Mouse (Mus musculus) kidney, embryonic 15.5 days (tissue): Measurements from ENCODE around the gene Mosmo. TPM values are rescaled to one million over a fixed set of nuclear protein-coding genes. Genes with fewer than 3 reads are reported as not detected.

Experiments used
- ATAC-seq: fragments of 200-750 bp; cut with Nextera tagmentation; replicated peaks from 2 replicates; pipeline ENCODE4 v1.8.0; 2017; ENCODE audit warnings: moderate TSS enrichment; ENCODE audit not compliant: low FRiP score
- H3K27ac ChIP-seq: fragments of 300-500 bp; sonication (generic); 2 replicates; pipeline ENCODE4 v1.5.1; 2015; ENCODE audit warnings: mild to moderate bottlenecking, inconsistent platforms
- H3K27me3 ChIP-seq: fragments of 300-500 bp; sonication (generic); 2 replicates; pipeline ENCODE4 v1.6.1; 2015; ENCODE audit warnings: inconsistent platforms
- H3K36me3 ChIP-seq: fragments of 300-500 bp; sonication (generic); 2 replicates; pipeline ENCODE4 v1.6.1; 2015; ENCODE audit warnings: inconsistent platforms
- H3K4me1 ChIP-seq: fragments of 300-500 bp; sonication (generic); 2 replicates; pipeline ENCODE4 v1.6.1; 2015; ENCODE audit warnings: inconsistent platforms
- H3K4me2 ChIP-seq: fragments of 300-500 bp; sonication (generic); 2 replicates; pipeline ENCODE4 v1.6.1; 2015; ENCODE audit warnings: moderate library complexity, mild to moderate bottlenecking, inconsistent platforms
- H3K4me3 ChIP-seq: fragments of 300-500 bp; sonication (generic); replicated peaks from 2 replicates; pipeline ENCODE4 v1.5.1; 2015; ENCODE audit warnings: mild to moderate bottlenecking, inconsistent platforms
- H3K9ac ChIP-seq: fragments of 300-500 bp; sonication (generic); 2 replicates; pipeline ENCODE4 v1.6.1; 2015; ENCODE audit warnings: mild to moderate bottlenecking, inconsistent platforms
- H3K9me3 ChIP-seq: fragments of 300-500 bp; sonication (generic); replicated peaks from 2 replicates; pipeline ENCODE4 v1.6.1; 2016; ENCODE audit warnings: inconsistent platforms
- WGBS: fragments of 180-500 bp; shearing (Covaris S2); methylation state at CpG from one replicate; pipeline ENCODE4 v1.1.7; 2015; ENCODE audit warnings: mixed read lengths; 5-methylcytosine and 5-hydroxymethylcytosine counted together
- polyA plus RNA-seq: library from polyadenylated mRNA; unstranded; fragments of >200 nt; fragmentation: Nextera tagmentation; extraction: Ambion mirVana; gene quantifications from 2 replicates; pipeline ENCODE4 v1.2.1, GENCODE M21; 2015

Gene Mosmo
- polyA plus RNA-seq, 1 experiment from 2014 or later, result 13.3 TPM

DNA sequence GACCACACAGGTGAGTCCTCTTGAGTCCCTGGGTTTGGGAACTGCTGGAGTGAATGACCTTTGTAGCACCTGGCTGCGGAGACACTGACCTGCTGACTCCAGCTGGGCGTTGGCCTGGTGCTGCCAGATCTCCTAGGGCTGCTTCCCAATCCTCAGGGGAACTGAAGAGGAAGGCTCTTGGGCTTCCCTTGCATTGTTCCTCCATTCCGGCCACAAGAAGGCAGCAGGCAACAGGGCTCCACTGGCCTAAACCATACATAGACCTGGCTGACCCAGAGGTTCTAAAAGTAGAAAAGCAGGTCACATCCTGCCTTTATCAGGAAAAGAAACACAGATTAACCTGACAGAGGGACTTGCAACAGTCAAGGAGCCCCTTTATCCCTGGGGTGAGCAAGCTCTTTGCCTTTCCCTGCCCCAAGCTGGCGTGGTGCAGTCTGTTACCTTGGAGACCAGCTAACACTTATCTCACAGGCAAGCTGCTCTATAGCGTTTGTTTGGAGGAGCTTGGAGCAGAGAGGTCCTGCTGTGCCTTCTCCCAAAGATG lies 62.2 kb downstream of the Mosmo start:
- Histone ChIP-seq H3K36me3 (0 out of 2 replicates have a peak, but pooled peaks cover 3% of the 10 kb centered on the region), H3K4me2 (no peak overlapping the region), H3K27me3 (no peaks in the 10 kb centered on the region), H3K4me1 (peaks cover 10% of the 10 kb centered on the region), H3K9ac (no peak overlapping the region), H3K27ac (no peak overlapping the region), H3K9me3 (no peaks in the 10 kb centered on the region), H3K4me3 (no peak overlapping the region)
- WGBS, result 18% methylated on average over 5 of the region's 5 CpGs
- no peak for ATAC-seq

DNA sequence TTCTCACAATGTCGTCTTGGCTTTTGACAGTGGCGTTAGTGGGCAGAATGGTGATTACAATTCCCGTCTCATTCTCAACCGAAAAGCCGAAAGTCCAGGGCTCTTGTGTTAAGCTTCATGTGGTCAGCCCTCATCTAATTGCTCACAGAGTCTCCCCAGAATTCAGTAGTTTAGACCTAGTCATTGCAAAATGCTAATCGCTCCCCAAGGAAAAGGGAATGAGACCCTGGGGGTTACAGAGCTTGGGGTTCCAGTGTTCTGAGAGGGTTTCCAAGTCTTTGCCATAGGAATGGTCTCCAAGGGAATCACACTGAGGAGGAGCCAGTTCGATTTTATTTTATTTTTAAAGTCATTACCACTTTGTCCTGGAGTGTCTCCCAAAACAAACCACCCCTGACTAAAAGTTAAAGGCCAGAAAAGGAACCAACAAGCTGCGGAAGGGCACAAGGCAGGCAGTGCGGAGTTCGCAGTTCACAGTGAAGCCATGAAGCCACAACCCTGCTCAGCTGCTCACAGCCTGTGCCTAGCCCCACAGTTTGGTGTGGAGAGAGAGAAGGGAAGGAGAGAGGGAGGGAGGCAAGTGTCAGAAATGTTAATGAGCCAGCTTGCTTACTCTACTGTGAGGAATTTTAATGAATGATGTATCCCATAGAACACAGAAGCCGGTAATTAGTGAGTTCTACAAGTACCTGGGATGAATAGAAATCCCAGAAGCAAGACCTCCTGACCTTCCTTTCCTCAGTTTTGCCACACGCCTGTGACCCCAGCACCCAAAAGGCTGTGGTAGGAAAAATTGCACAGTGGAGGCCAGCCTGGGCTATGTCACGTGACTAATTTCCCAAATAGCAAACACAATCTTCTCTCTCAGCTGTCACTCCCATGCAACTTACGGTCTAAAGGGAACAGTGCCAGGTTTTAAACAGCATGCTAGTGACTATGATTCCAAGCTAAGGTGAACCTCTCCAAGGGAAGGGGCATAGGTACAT lies 66.2 kb downstream of the Mosmo start:
- Histone ChIP-seq H3K9me3 (no peaks in the 10 kb centered on the region), H3K9ac (no peak overlapping the region), H3K4me2 (no peak overlapping the region), H3K4me1 (peaks cover 10% of the 10 kb centered on the region), H3K27me3 (no peaks in the 10 kb centered on the region), H3K4me3 (no peak overlapping the region), H3K27ac (no peak overlapping the region), H3K36me3 (no peaks in the 10 kb centered on the region)
- 70% methylated on average over 14 of the region's 14 CpGs for WGBS
- ATAC-seq, result no peak; the same call in 1 of the 2 replicates

DNA sequence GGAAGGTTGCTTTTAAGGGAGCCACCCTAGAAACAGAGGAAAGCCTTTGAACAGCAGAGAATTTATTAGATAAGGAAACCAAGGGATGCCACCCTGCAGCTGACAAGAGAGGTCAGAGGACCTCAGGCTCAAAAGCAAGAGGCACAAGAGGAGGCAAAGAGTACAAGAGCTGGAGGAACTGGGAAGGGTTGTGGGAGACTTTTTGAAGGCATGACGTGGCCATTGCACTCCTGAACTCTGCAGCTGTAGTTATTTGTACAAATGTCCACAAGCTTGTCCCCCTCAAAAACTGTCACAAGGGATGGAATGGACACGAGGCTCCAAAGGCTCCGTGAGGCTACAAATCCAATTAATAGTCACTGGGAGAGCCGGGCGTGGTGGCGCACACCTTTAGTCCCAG lies 67.2 kb downstream of the Mosmo start:
- H3K4me2 ChIP-seq, result no peak overlapping the region
- 77% methylated on average over 6 of the region's 6 CpGs for WGBS
- no peaks in the 10 kb centered on the region for H3K36me3 ChIP-seq
- no peak overlapping the region for H3K4me3 ChIP-seq
- H3K27ac ChIP-seq, result no peak overlapping the region
- H3K9ac ChIP-seq, result no peak overlapping the region
- H3K4me1 ChIP-seq, result peaks cover 7% of the 10 kb centered on the region
- H3K9me3 ChIP-seq, result no peaks in the 10 kb centered on the region
- H3K27me3 ChIP-seq, result no peaks in the 10 kb centered on the region
- ATAC-seq, result no peak

DNA sequence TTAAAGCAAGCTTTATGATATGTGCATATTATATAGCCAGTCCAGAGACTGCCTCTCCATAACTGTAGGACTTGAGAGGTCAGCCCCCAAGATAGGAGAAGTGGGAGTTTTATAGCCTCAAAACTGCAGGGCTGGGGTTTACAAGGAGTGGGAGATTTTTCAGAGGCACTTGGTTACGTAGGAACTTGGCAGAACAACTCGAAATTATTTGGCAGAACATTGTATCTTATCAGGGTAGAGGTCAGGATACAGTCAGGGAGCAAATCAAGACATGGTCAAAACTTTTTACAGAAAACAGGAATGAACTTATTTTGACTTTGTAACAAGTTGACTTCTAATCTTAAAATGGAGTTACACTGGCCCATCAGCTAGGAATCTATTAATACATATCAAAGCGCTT lies 68.6 kb downstream of the Mosmo start:
- no peak overlapping the region for H3K9ac ChIP-seq

DNA sequence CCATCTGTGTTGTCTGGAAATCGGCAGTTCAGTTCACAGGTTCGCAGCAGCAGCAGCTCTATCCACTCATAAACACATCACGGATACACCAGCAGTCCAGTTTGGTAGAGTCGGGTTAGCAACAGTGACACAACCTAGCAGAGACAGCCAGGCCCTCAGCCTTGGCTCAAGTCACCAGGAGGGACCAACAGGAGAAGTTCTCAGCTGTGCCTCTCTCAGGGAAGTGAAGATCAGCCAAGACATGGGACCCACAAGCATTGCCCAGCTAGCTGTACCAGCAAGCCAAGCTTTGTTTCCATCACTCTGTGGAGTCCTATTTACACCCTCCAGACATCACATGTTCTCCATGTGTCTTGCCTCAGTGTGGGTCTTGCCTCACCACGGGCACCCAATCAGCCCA lies 69.4 kb downstream of the Mosmo start:
- Histone ChIP-seq H3K27ac (no peak overlapping the region), H3K9ac (no peak overlapping the region), H3K9me3 (no peaks in the 10 kb centered on the region), H3K4me3 (no peak overlapping the region), H3K36me3 (no peaks in the 10 kb centered on the region), H3K27me3 (no peaks in the 10 kb centered on the region), H3K4me2 (no peak overlapping the region), H3K4me1 (peaks cover 3% of the 10 kb centered on the region; the same call in 1 of the 2 replicates)
- WGBS, result 88% methylated on average over 5 of the region's 5 CpGs
- no peak for ATAC-seq

More for the DNA sequence above, 68.6 kb downstream of the Mosmo start:
- no peak overlapping the region for H3K27ac ChIP-seq
- no peak overlapping the region for H3K4me3 ChIP-seq
- H3K9me3 ChIP-seq, result no peaks in the 10 kb centered on the region
- H3K27me3 ChIP-seq, result no peaks in the 10 kb centered on the region
- peaks cover 3% of the 10 kb centered on the region; the same call in 1 of the 2 replicates for H3K4me1 ChIP-seq
- H3K36me3 ChIP-seq, result no peaks in the 10 kb centered on the region
- no peak for ATAC-seq
- no peak overlapping the region for H3K4me2 ChIP-seq
- WGBS, result 62% methylated on average over 3 of the region's 3 CpGs

DNA sequence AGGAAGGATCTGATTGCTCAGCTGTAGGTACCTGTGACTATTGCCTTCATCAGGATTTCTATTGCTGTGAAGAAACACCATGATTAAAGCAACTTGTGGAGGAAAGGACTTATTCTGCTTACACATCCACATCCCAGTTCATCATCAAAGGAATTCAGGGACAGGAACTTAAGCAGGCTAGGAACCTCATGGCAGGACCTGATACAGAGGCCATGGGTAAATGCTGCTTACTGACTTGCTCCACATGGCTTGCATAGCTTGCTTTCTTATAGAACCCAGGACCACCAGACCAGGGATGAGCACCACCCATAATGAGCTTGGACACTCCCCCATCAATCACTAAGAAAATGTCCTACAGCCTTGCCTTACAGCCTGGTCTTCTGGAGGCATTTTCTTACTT lies 71.1 kb downstream of the Mosmo start:
- no peak overlapping the region for H3K4me3 ChIP-seq
- H3K9ac ChIP-seq, result no peak overlapping the region
- H3K27me3 ChIP-seq, result no peaks in the 10 kb centered on the region
- no peak overlapping the region for H3K27ac ChIP-seq
- no peak overlapping the region for H3K4me2 ChIP-seq
- H3K36me3 ChIP-seq, result no peaks in the 10 kb centered on the region
- H3K4me1 ChIP-seq, result peaks cover 3% of the 10 kb centered on the region; the same call in 1 of the 2 replicates
- ATAC-seq, result no peak
- H3K9me3 ChIP-seq, result no peaks in the 10 kb centered on the region

DNA sequence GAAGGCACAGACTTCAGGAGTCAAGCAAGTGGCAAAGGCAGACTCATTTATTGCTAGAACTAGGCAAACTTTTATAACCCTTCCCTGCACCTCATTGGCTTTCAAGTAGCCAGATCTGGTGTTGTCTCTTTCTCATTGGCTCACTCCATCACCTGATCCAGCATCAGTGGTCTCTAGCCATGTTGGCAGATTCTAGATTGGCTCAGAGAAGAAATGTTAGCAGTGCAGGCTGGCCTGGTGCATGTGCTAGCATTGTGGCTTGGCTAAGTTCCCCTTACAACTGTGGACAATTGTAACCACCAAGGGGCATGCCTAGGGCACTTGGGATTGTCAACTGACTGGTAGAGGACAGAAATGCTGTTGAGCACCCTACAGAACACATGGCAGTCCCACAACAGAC lies 73.9 kb downstream of the Mosmo start:
- Histone ChIP-seq H3K4me2 (no peak overlapping the region), H3K4me3 (no peak overlapping the region), H3K27ac (no peak overlapping the region), H3K36me3 (no peaks in the 10 kb centered on the region), H3K4me1 (no peaks in the 10 kb centered on the region), H3K9me3 (no peaks in the 10 kb centered on the region), H3K27me3 (no peaks in the 10 kb centered on the region), H3K9ac (no peak overlapping the region)
- ATAC-seq, result no peak

DNA sequence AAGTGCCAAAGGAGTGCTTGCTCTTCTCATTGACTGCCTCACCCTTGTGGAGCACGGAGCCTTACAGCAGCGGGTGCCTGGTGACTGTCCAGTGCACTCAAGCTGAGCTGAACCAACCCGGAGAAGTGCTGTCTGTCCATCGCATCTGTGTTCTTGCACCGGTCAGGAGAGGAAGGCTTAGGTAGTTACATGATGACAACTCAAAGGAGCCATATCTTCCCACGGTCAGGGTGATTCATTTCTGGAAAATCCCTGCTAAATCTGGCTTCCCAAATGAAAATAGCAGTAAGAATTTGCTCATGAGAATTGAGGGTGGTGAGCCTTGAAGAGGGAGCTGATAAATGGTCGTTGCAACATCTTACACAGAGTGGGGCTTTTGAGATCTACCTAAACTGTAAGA lies 74.5 kb downstream of the Mosmo start:
- no peaks in the 10 kb centered on the region for H3K27me3 ChIP-seq
- no peak overlapping the region for H3K4me2 ChIP-seq
- H3K9me3 ChIP-seq, result no peaks in the 10 kb centered on the region
- H3K27ac ChIP-seq, result no peak overlapping the region
- no peak overlapping the region for H3K9ac ChIP-seq
- ATAC-seq, result no peak
- H3K4me3 ChIP-seq, result no peak overlapping the region
- 84% methylated on average over 7 of the region's 7 CpGs for WGBS
- H3K36me3 ChIP-seq, result no peaks in the 10 kb centered on the region
- no peaks in the 10 kb centered on the region for H3K4me1 ChIP-seq

DNA sequence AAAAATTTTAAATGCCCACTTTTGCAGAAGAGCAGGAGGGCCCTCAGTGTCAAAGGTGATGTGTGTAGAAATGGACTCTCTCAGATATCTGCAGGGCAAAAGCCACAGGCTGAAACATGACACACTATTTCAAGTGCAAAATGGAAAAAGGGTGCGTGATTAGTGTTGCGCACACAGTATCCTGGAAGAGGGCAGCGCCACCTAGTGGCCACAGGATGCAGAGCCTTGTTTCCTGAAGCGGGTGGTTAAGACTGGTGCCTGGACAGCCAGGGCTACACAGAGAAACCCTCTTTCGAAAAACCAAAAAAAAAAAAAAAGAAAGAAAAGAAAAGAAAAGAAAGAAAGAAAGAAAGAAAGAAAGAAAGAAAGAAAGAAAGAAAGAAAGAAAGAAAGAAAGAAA lies 77.3 kb downstream of the Mosmo start:
- Histone ChIP-seq H3K27me3 (no peaks in the 10 kb centered on the region), H3K9ac (no peak overlapping the region), H3K4me2 (no peak overlapping the region), H3K27ac (no peak overlapping the region), H3K4me1 (no peaks in the 10 kb centered on the region), H3K36me3 (no peaks in the 10 kb centered on the region), H3K4me3 (no peak overlapping the region), H3K9me3 (no peaks in the 10 kb centered on the region)
- ATAC-seq, result peak; percentile 73; the same call in 1 of the 2 replicates
- 6% methylated on average over 5 of the region's 5 CpGs for WGBS

DNA sequence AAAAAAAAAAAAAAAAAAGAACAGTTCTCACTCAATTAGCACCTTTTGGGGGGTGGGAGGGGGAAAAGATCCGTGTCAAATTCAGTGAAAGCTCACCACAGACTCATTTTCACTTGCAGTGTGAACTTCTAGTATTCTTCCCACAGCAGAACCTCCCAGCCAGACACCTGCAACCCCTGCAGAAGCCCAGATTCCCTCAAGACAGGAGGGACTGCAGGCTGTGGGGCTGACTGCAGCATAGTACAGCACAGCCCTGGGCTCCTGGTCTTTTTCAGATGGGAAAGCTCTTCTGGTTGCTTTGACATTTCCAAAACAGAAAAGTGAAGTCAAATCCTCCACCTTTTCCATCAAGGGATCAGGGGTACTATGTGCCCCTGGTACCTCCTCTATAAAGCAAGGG lies 90.0 kb downstream of the Mosmo start:
- H3K27ac ChIP-seq, result no peak overlapping the region
- no peak overlapping the region for H3K4me3 ChIP-seq
- H3K9ac ChIP-seq, result no peak overlapping the region
- H3K9me3 ChIP-seq, result no peaks in the 10 kb centered on the region
- no peaks in the 10 kb centered on the region for H3K36me3 ChIP-seq
- whole genome bisulfite sequencing, result 0% methylated on average over 1 of the region's 1 CpGs
- H3K27me3 ChIP-seq, result no peaks in the 10 kb centered on the region
- no peak overlapping the region for H3K4me2 ChIP-seq
- ATAC-seq, result no peak
- no peaks in the 10 kb centered on the region for H3K4me1 ChIP-seq

DNA sequence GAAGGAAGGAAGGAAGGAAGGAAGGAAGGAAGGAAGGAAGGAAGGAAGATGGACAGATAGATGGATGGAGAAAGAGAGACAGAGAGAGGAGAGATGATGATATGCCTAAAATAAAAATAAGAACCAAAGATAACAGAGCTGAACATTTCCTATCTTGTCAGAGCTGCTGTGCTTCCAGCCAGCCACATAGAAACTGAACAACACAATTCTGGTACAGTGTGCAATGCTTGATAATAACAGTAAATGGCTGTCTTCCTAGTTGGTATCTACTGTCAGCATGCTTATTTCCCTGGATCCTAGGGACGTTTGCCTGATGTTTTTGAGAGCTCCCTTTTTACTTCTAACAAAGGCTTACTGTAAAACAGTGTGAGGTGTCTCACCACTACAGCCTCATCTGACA lies 94.0 kb downstream of the Mosmo start:
- no peak overlapping the region for H3K4me3 ChIP-seq
- no peak overlapping the region for H3K9ac ChIP-seq
- no peak for ATAC-seq
- H3K27me3 ChIP-seq, result no peaks in the 10 kb centered on the region
- no peak overlapping the region for H3K27ac ChIP-seq
- H3K36me3 ChIP-seq, result no peaks in the 10 kb centered on the region
- 42% methylated on average over 1 of the region's 1 CpGs for WGBS
- no peaks in the 10 kb centered on the region for H3K9me3 ChIP-seq
- no peak overlapping the region for H3K4me2 ChIP-seq
- H3K4me1 ChIP-seq, result no peaks in the 10 kb centered on the region

DNA sequence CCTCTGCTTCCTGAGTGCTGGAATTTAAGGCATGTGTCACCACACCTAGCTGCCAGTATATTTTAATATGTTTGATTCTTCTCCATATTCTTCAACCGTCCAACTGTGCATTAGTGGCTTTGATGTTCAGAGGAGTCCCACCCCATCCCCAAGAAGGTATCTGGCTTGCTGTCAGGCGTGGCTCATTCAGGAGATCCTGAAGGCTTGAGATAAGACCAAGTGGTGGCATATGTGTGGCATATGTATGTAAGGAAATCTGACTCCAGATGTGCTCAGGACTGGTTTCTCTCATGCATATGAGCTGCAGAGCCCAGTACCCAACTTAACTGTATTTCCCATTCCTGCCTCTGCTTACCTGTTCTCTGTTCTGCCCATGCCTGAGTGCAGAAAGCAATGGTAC lies 100.6 kb downstream of the Mosmo start:
- no peak overlapping the region for H3K27ac ChIP-seq
- no peaks in the 10 kb centered on the region for H3K4me1 ChIP-seq
- no peaks in the 10 kb centered on the region for H3K9me3 ChIP-seq
- no peak overlapping the region for H3K4me2 ChIP-seq
- ATAC-seq, result no peak
- H3K4me3 ChIP-seq, result no peak overlapping the region
- H3K9ac ChIP-seq, result no peak overlapping the region
- H3K36me3 ChIP-seq, result no peaks in the 10 kb centered on the region
- 78% methylated on average over 2 of the region's 2 CpGs for WGBS
- no peaks in the 10 kb centered on the region for H3K27me3 ChIP-seq
